Mouse (Mus musculus) brain, embryonic 18.5 days (tissue): Measurements from ENCODE around the gene Mbd3.

Experiments used
- DNase-seq: peaks from one replicate; pipeline ENCODE4 v3.0.0-alpha.2; 2012; ENCODE audit warnings: low read depth, low spot score

The Mbd3 gene

DNA sequence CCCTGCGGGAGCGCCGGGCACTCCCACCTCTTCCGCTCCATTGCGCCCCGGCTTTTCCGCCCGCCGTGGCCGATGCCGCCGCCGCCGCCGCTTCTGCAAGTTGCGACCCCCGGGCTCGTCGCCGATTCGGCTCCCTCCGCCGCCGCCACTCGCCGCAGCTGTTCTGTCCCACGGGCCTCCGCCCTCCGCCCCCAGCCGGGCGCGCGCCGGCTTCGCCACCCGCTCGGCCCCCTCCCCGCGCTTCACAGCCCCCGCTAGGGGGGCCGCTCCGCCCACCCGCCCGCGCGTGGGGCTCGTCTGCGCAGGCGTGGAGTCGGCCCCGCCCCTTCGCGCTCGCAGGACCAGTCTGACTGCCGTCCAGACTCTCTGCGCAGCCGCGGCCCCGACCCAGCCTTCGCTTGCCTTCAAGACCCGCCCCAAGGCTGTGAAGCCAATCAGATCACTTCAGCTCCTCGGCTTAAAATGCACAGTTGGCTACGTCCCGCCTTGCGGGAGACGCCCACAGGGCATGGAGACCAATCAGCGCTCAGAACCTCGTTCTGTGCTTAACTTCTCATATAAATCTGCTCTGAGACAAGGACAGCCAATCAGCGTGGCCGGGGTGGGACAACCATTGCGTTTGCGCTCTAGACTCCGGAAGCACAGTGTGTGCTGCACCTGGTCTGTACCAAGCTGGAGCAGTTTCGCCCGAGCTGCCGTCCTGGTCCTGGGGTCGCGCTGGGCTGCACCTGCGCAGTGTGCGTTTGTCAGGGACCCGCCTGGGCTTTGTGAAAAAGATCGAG, at the start of gene Mbd3:
TSS of gene Mbd3 (minus strand) at position 360 of the 782 bp plus-strand sequence.
- peak; percentile 100 for DNase-seq

DNA sequence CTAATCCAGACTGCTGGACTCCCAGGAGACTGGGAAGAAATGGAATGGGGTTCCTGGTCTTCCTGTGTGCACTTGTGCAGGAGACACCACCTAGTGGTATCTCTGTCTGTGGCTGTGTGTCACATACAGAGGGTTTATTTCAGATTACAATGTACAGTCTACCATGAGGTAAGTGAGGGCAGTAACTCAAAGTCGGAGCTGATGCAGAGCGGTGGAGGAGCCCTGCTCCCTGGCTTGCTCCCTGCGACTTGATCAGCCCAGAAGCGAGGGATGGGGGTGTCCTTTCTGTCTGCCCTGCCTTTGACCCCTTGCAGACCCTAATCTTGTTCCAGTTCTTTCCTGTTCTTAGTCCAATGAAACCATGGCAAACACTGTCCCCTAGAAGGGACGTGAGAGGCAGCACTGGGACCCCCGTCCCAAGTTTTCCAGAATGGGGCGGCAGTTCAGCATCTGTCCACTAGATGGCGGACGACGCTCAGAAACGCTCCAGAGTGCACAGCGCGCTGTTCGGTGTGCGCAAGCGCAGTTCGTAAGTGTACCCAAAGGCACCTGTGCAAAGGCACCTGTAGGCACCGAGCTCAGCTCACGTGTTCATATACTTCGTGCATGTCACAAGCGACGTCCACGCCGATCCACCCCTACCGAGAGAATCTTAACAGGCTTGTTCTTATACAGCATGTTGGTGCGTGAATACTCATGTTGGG, 46.7 kb upstream of the Mbd3 start:
- DNase-seq = peak; percentile 36

DNA sequence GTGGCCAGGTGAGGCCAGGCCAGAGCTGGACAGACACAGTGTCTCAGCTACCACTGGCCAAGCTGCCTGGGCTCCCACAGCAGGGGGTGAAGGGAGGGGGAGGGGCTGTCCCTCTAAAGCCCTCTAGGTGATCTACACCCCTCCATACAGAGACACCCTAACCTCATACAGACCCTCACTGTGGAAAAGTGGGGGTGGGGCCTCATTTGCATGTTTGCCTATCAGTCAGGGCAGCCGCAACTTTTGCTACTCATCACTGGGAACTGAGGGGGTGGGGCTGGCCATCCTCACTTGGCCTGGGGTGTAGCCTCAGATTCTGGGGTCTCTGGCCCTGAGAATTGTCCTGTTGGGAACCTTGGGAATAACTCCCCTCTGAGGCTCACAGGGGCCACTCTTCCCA, 45.7 kb upstream of the Mbd3 start:
- DNase-seq = no peak

DNA sequence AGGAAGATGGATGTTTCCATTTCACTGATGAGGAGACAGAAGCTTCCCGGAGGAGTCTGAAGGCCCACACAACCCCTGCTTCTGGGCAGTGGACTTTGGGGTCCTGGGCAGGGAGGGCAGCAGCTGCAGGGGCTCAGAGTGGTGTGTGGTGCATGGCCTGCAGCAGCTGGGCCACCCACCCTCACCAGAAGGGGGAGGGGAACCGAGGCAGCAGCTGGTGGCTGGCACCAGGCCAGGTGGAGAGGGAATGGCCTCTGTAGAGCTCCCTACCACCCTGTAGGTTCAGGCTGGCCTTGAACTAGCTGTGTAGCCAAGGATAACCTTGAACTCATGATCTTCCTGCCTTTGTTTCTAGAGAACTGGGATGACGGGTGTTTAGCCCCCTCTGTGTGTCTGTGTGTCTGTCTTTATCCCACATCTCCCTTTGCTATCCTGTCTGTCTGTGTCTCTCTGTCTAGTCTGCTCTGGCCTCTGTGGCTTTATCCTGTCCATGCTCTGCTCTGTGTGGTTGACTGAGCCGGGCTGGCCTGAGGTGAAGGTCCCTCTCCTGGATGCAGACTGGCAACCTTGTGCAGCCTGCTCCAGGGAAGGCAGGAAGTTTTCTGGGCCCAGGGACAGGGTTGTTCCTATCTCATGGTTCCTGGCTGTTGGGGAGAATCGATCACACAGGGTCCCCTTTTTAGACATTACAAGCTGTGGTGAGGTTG, 45.1 kb upstream of the Mbd3 start:
- no peak for DNase-seq

DNA sequence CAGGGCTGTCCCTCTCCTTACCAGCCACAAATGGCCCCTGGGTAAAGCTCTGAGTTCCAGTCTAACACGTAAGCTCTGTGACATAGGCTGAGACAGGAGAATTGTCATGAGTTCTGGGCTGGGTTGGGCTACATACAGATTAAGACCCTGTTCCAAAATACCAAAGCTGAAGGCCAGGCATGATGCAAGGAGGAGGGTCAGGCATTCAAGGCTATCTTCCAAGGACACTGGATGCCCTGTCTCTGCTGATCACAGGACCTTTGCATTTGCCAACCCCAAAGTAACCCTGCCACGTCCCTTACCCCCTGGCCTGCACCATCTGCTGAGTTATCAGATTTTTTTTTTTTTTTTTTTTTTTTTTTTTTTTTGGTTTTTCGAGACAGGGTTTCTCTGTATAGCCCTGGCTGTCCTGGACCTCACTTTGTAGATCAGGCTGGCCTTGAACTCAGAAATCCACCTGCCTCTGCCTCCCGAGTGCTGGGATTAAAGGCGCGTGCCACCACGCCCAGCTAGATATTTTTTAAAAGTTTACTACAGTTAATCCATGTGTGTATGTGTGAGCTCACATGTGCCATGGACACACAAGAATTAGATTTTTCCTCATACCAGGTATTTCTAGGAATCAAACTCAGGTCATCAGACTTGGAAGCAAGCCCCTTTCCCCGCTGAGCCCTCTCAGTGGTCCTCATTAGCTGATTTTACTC, 44.4 kb upstream of the Mbd3 start:
- no peak for DNase-seq

DNA sequence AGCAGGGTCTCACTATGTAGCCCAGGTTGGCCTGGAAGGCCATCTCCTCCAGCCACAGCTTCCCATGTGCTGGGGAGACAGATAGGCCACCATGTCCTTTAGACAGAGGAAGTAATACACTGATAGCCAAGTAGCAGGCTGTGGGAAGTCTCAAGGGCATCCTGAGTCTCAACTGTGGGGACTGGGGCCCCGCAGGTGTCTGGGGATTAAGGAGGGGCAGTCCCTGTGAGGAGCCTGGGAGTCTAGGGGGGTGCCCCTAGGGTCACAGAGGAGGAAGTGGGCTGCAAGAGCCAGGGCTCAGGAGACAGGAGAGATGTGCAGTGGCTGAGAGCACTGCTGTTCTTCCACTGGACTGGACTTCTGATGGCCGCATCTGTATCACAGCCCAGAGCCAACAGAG, 43.6 kb upstream of the Mbd3 start:
- no peak for DNase-seq

DNA sequence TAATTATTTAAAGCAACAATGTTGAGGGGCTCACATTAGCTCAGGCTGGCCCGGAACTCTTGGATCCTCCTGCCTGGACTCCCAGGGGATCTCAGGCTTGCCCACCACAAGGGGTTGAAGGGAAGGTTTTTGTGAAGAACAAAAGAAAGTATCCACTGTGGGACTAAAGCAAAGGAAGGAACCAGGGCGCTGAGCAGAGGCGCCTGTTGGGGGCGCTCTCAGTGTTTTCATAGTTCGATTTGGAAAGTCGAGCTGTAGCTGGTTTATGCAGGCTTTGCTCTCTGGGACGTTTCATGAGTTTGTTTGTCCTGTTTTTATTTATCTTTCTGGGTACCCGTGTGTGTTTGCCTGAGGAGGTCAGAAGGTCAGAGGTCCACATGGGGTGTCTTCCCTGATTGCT, 42.2 kb upstream of the Mbd3 start:
- no peak for DNase-seq

DNA sequence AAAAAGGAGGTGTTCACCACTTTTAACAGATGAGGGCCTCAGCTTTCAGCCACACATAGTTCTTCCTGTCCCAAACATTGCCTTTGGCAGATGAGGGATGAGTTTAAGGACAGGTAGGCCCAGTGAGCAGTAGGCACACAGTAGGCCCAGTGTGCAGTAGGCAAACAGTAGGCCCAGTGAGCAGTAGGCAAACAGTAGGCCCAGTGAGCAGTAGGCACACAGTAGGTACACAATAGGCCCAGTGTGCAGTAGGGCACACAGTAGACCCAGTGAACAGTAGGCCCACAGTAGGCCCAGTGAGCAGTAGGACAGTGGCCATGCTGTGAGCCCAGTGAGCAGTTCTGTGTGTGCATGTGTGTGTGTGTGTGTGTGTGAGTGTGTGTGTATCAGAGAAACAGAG, 40.7 kb upstream of the Mbd3 start:
- no peak for DNase-seq

DNA sequence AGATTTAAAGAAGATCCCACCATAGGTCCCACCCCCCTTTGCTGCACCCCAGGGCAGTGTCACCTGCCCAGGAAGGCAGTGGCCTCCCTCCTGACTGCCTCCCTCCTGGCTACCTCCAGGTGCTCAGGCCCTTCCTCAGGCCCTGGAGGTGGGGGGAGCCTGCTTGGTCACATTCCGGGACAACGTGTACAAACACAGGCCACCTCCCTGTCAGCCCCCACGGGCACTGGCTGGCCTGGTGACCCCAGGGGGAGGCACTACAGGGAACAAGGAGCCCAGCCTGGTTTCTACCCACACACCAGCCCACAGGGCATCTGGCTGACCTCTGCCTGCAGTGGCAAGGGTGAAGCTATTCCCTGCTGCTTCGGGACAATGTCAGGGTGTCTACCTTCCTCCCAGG, 38.6 kb upstream of the Mbd3 start:
- no peak for DNase-seq

DNA sequence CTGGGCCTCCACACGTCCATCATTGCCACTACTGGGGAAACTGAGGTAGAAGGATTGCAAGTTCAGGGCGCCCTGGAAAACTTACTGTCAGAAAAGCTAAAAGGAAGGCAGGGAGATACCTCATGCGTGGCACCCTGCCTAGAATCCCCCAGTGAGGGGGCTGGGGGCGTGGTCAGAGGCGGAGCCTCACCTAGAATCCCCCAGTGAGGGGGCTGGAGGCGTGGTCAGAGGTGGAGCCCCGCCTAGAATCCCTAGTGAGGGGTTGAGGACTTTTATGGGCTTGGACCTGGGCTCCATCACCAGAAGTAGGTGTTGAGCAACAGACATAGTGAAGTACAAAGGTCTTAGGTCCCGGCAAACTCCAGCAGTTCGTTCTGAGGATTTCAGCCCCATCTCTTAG, 36.9 kb upstream of the Mbd3 start:
- no peak for DNase-seq

DNA sequence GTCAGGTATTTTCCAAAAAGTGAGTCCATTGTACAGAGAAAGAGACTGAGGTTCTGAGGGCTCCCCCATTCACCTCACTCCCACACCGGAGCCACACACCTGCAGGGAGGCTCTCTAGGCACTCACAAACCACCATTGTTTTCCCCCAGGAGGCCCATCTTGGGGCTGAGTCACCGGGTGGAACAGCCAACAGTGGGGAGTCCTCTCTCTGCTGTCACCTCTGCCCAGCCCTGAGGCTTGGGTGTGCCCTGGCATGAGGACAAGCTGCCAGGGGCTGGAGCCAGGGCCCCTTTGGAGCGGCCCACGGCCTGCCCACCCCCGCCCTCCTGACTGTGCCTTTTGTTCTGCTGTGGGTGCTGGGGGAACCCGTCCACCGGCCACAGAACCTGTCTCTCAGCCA, 36.4 kb upstream of the Mbd3 start:
- no peak for DNase-seq

DNA sequence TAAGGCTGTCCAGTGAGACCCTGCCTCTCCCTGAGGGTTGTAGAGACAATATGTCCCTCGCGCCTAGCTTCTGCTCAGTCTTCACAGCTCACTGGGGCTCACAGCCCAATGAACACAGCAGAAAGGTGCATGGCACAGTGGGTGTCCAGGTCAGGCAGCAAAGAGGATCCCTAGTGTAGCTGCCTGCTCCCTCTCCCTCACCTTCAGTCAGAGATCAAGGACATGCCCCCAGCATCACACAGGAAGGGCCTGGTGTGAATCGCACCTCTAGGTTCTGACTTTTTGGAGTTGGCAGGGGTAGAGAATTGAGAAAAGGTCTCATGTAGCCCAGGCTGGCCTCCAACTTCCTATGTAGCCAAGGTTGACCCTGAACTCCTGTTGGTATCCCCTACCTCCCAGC, 35.5 kb upstream of the Mbd3 start:
- DNase-seq = no peak

DNA sequence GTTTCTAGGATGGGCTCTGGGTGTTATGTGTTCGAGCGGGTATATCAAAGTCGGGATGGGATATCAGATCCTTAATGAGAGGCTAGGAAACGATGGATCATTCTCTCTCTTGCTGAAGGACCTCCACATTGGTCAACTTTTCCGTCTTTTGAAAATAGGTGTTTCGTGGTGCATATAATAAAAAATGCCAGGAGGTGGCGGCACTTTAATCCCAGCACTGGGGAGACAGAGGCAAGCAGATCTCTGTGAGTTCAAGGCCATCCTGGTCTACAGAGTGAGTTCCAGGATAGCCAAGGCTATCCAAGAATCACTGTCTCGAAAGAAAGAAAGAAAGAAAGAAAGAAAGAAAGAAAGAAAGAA, 34.9 kb upstream of the Mbd3 start:
- no peak for DNase-seq

DNA sequence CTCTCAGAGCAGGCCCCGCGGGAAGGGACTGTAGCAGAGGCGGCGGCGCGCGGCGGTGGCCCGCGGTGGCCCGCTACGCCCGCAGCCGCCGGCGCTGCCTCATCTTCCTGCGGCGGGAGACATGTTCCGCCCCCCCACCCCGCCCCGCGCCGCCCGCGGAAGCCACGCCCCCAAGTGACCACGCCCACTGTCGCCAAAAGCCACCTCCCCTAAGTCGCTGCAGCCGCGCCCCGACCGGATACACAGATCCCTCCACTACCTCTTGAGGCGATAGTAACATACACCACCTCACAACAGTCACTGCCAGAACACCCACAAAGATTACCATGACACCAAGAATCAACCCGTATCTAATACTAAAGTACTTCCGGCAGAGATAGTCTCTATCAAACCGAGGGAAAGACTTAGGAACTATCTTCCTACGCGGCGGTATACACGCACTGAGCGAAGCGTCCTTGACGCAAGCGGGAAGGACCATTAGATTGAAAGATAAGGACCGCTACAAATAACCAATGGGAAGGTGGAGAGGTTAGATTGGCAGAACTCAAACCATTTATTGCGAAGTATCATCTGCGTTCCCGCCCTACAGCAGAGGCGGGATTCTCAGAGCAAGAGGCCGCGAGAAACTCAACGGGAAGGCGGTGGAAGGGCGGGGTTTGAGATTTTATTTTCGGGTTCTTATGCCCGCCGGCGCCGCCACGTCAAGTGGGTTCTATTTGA, 34.3 kb upstream of the Mbd3 start, which contains the start of gene Tcf3:
TSS of gene Tcf3 (minus strand) at position 135 of the 720 bp plus-strand sequence.
- peak; percentile 99 for DNase-seq

DNA sequence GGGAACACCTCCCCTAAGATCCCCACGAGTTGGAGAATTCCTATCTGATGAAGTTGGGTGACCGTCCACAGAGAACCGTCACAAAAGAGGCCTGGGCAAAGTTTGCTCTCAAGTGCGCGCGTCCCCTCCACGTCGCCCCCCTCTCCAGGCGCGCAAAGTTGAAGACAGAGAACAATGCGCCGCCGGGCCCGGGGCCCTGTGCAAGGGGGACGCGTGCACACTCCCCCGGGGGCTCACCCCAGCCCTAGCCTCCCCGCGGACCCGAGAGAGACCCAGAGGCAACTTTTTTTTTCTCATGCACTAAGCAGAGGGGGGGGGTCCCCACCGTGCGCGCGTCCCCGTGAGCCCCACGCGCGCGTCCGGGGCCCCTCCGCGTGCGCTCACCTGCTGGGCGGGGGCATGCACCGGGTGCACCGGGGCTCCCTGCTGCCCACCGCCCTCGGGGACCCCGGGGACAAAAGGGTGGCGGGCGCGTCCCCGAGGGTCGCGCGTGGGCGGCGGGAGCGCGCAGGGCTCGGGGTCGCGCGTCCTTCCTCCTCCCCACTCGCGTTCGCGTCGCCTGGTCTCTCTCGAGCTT, 33.7 kb upstream of the Mbd3 start:
- no peak for DNase-seq

DNA sequence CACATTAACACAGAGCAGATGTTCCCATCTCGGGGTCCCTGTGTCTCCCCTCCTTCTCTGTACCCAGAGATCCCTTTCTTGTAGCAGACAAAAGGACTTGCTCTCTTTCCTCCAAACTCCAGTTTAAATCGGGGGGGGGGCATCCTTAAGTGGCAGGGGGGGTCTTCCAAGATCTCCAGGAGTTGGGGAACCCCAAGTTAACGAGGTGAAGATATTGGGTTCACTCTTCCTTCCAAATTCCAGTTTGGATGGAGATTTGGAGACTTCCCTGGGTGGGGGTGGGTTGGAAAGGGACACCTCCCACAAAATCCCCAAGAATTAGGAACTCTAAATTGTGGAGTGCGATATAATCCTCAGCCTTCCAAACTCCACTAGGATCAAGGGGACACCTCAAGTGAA, 33.0 kb upstream of the Mbd3 start:
- no peak for DNase-seq

DNA sequence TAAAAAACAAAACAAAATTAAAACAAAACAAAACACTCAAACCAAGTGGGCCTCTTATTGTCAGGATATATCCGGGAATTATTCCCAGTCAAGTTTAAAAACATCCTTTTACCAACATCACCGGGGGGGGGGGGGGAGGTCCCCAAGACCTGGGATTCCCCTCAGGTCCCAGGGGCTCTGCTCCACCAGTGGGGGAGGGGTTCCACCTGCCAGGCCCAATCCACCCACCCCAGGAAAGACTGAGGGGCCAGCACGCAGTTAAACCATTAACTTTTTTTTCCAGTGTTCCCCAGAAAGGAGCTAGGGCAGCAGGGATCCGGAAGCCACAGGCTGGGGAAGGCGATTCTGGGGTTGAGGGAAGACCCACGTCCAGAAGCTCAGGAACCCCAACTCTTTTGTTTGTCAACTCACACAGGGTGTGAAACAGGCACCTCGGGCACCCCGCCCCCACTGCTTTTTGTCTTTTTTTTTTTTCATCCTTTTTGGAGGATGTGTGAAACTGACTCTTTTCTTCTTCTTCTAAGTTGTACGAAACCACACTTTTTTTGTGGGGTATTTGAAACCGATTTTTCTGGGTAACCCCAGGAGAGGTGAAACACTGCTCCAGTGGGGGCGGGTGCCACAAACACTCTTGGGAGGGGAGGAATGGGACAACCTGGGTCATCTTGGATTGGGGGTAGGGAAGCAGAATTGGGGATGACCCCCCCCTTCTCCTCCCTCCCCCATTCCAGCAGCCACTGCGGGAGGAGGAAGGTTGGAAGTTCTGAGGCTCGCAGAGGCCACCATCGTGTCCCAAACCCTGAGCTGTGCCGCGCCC, 32.4 kb upstream of the Mbd3 start:
- no peak for DNase-seq

DNA sequence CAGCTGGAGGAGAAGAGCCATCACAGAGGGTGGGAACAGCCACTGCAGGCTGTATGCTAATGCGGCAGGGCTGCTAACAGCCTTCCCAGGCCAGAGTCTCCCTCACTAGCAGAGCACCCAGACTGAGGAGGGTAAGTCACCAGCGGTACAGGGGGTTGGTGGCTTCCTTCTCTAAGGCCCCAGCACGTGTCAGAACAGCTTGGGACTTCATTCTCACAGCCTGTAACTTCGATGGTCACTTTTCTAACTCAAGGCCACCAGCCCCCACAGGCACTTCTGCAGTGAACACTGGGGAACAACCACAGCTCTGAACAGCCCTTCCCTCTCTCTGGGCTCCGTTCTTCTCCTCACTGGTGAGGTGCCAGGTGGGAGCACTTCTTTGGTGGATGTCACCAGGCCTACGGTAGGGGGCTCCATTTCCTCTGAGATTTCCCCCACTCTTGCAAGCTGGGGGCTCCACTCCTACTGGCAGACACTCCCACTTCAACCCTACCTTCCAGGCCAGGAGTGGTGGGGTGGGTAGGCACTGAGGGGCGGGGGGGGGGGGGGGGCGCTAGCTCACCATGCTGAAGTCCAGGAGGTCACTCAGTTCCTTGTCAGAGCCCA, 31.1 kb upstream of the Mbd3 start:
- DNase-seq = no peak

DNA sequence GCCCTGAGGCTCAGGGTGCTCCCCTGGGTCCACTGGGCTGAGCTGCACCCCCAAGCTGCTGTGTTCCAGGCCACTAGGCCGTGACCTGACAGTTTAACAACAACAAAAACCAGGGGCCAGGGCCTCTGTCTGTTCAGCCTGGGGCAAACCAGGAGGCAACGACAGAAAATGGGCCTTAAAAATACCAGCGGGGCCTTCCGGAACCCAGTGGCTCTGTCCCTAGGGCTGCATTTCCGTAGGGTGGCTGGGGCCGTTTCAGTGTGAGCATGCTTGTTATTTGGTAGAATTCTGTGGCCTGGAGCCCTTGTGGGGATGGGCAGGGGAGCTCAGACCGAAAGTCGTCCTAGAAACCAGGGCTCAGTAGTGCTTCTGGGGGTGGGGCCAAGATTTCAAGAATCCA, 30.4 kb upstream of the Mbd3 start:
- DNase-seq = no peak

DNA sequence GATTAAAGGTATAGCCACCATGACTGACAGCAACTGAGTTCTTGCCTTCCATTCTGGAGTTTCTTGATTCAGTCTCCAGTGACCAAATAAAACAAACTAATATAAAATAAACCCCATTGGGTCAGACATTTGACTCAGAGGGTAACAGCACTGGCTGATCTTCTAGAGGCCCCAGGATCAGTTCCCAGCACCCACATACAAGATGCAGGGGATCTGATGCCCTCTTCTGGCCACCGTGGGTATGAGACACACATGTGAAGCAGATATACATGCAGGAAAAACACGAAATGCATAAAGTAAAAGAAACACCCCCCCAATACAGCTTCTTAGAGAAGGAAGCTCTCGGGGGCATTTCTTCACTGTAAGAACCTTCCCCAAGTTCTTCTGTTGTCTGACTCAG, 25.7 kb upstream of the Mbd3 start:
- DNase-seq = no peak
